Mouse (Mus musculus): Measurements from ENCODE around the gene Dmbx1.

- no peak for TF ChIP-seq CTCF (IDR thresholded peaks at IDR 0.05)
- no peak for TF ChIP-seq POLR2A (IDR thresholded peaks at IDR 0.05; ENCODE audit: insufficient read depth, low read depth, low read length)
Measured at GRCm38 (mm10) chr4:115878828-115879227, 60.9 kb downstream of the Dmbx1 start.

All from heart, adult 2 months (tissue).